Mouse (Mus musculus) right cerebral cortex, postnatal 14 days (tissue): ENCODE results near the gene H2-Q4.
"Not testable (repeated sequence)": the region's sequence is repeated elsewhere in the genome, so short reads cannot be mapped to it uniquely, and the experiment has no call there.

Experiments
- DNase-seq: peaks from one replicate; pipeline ENCODE4 v3.0.0; 2022

The H2-Q4 gene

DNA sequence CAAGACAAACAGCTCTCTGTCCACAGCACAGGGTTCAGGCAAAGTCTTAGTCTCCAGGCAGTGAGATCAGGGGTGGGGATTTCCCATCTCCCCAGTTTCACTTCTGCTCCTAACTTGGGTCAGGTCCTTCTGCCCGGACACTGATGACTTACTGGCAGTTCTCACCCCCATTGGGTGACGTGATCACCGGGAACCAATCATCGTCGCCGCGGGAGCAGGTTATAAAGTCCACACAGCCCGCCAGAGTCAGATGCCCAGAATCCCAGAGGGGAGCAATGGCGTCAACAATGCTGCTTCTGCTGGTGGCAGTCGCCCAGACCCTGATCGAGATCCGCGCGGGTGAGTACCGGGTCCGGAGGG lies at the start of gene H2-Q4:
H2-Q4 (plus strand) TSS at position 249 of the 360 bp plus-strand sequence.
- DNase-seq: peak; percentile 80

- not testable (repeated sequence) for DNase-seq
Observed at GRCm38 (mm10) chr17:35329714-35330113, 49.7 kb upstream of the H2-Q4 start.

DNA sequence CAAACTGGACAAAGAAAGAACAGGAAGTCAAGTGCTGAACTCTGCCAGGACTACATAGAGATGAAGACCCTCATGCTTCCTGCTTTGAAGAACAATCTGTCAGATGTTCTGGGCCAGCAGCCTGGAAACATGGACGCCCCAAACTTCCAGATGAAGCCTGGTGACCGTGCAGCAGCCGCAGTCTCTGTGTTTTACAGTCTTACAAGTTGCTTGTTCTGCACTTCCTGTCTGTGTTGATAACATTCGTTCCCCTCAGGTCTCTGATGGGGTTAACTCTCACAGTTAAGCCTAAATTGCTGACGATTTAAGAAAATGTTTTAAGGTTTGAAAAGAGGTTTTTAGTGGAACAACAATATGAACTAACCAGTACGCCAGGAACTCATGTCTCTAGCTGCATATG lies 47.9 kb upstream of the H2-Q4 start:
- not testable (repeated sequence) for DNase-seq

GRCm38 (mm10) chr17:35342071-35342671 lies 37.2 kb upstream of the H2-Q4 start, which contains the start of gene H2-Q2:
Gene H2-Q2, plus strand, starts transcription at chr17:35342242.
- DNase-seq: no peak

- DNase-seq: peak; percentile 9
Observed at GRCm38 (mm10) chr17:35342711-35343476, 36.5 kb upstream of the H2-Q4 start.

- not testable (repeated sequence) for DNase-seq
Observed at GRCm38 (mm10) chr17:35347659-35348058, 31.8 kb upstream of the H2-Q4 start.

DNA sequence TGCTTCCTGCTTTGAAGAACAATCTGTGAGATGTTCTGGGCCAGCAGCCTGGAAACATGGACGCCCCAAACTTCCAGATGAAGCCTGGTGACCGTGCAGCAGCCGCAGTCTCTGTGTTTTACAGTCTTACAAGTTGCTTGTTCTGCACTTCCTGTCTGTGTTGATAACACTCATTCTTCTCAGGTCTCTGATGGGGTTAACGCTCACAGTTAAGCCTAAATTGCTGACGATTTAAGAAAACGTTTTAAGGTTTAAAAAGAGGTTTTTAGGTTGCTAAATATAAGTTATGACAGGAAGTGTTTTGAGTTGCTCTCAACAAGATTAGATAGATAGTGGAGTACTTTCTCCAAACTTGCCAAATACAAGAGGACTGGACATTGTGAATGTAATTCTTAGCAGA lies 26.1 kb upstream of the H2-Q4 start:
- not testable (repeated sequence) for DNase-seq

- DNase-seq: no peak
Observed at GRCm38 (mm10) chr17:35354071-35354470, 25.3 kb upstream of the H2-Q4 start.

GRCm38 (mm10) chr17:35357086-35357485 lies 22.3 kb upstream of the H2-Q4 start:
- DNase-seq: no peak

DNA sequence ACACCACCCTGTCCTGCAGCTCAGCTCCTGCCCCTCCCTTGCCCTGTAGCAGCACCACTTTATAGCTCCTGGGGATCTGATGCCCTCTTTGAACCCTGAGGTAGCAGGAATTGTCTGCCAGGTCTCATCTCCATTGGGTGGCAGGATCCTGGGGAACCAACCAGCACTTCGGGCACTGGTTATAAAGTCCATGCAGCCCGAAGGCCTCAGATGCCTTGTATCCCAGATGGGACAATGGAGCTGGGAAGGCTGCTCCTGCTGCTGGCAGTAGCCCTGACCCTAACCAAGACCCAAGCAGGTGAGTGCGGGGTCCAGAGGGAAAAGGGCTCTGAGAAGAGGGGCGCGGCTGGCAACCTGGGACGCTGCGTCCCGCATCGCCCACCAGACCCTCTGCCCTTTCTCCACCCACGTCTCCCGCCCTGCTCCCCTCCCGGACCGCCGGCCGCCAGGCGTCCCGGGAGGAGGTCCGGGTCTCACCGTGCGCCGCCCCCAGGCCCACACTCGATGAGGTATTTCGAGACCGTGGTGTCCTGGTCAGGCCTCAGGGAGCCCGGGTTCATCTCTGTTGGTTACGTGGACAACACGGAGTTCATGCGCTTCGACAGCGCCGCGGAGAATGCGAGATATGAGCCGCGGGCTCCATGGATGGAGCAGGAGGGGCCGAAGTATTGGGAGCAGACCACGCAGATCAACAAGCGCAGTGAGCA lies 20.5 kb upstream of the H2-Q4 start:
- DNase-seq: no peak

DNA sequence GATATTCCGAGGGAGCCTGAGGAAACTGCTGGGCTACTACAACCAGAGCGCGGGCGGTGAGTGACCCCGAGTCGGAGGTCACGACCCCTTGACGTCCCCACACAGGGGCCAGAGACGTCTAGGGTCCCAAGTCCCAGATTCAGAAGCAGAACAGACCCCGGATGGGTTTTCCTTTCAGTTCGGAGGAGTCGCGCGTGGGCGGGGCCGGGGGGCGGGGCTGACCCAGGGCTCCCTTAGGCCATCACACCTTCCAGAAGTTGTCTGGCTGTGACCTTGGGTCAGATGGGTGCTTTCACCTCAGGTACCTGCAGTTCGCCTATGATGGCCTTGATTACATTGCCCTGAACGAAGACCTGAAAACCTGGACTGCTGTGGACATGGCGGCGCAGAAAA lies 20.0 kb upstream of the H2-Q4 start:
- no peak for DNase-seq

DNA sequence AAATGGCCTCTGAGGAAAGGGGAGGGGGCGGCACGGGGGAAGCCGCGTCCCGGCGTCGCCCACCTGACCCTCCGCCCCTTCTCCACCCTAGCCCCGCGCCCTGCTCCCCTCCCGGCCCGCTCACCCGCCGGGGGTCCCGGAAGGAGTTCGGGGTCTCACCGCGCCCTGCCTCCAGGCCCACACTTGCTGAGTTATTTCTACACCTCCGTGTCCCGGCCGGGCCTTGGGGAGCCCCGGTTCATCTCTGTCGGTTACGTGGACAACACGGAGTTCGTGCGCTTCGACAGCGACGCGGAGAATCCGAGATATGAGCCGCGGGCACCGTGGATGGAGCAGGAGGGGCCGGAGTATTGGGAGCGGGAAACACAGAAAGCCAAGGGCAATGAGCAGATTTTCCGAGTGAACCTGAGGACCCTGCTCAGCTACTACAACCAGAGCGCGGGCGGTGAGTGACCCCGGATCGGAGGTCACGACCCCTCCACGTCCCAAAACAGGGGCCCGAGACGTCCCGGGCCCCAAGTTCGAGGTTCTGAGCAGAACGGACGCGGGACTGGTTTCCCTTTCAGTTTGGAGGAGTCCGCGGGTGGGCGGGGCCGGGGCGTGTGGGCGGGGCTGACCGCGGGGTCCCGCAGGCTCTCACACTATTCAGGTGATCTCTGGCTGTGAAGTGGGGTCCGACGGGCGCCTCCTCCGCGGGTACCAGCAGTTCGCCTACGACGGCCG lies 473 bp downstream of the H2-Q4 start:
- no peak for DNase-seq

- peak; percentile 32 for DNase-seq
Observed at GRCm38 (mm10) chr17:35389796-35390195, 10.4 kb downstream of the H2-Q4 start.

GRCm38 (mm10) chr17:35392671-35393070 lies 13.3 kb downstream of the H2-Q4 start:
- DNase-seq: not testable (repeated sequence)

DNA sequence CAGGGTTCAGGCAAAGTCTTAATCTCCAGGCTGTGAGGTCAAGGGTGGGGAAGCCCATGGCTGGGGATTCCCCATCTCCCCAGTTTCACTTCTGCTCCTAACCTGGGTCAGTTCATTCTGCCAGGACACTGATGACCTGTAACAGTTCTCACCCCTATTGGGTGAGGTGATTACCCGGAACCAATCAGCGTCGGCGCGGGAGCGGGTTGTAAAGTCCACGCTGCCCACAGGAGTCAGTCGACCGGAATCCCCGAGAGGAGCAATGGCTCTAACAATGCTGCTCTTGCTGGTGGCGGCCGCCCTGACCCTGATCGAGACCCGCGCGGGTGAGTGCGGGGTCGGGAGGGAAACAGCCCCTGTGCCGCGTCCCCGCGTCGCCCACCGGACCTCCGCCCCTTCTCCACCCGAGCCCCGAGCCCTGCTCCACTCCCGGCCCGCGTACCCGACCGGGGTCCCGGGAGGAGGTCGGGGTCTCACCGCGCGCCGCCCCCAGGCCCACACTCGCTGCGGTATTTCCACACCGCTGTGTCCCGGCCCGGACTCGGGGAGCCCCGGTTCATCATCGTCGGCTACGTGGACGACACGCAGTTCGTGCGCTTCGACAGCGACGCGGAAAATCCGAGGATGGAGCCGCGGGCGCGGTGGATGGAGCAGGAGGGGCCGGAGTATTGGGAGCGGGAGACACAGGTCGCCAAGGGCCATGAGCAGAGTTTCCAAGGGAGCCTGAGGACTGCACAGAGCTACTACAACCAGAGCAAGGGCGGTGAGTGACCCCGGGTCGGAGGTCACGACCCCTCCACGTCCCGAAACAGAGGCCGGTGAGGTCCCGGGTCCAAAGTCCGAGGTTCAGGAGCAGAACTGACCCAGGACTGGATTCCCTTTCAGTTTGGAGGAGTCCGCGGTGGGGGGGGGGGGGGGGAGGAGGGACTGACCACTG lies 14.7 kb downstream of the H2-Q4 start:
- DNase-seq: not testable (repeated sequence)

GRCm38 (mm10) chr17:35396956-35397355 lies 17.5 kb downstream of the H2-Q4 start:
- not testable (repeated sequence) for DNase-seq

DNA sequence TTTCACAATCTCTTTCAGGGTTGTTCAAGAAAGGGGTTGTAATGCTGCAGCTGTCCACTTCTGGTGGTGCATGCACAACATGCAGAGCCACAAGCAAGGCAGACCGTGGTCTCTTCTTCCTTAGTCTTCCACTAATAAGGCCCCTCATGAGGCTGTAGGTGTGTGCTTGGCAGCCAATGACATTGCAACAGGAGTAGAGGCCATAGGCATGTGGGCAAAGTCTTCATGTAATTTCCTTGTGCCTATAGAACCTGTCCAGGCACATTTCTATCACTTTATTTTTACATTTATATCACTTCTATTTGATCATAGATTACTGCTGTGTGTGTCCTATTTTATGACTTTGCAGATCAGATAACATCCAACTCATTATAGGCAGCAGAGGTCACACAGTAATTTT lies 33.6 kb downstream of the H2-Q4 start:
- DNase-seq: not testable (repeated sequence)

DNA sequence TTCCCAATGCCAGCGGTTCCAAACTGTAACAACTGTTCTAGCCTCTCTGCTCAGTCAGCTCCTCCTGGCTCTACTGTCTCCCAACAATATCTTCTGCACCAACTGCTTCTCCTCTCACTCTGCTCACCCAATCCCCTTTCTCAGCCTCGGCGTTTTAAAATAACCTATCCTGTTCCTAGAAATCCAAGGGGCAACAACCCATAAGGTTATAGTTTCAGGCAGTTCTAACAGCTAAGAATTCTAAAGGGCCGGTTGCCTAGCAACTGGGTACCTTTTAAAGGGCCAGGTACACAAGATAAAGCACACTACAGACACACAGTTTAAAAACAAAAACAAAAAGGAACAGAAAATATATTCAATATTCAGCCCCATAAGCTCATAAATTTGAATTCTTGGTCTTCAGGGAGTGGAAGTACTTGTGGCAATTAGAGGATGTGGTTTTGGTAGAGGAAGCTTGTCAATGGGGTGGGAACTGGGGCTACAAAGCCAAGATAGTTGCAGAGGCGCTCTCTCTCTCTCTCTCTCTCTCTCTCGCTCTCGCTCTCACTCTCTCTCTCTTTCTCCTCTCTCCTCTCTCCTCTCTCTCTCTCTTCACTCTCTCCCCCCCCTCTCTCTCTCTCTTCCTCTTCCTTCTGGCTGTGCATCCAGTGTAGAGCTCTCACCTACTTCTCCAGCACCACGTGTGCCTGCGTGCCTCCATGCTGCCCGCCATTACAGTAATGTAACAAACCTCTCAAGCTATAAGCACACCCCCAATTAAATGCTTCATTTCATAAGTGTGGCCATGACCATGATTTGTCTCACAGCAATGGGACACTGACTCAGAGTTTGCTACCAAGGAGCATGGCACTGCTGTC lies 36.1 kb downstream of the H2-Q4 start:
- not testable (repeated sequence) for DNase-seq

- no peak for DNase-seq
Observed at GRCm38 (mm10) chr17:35418772-35419171, 39.4 kb downstream of the H2-Q4 start.

DNA sequence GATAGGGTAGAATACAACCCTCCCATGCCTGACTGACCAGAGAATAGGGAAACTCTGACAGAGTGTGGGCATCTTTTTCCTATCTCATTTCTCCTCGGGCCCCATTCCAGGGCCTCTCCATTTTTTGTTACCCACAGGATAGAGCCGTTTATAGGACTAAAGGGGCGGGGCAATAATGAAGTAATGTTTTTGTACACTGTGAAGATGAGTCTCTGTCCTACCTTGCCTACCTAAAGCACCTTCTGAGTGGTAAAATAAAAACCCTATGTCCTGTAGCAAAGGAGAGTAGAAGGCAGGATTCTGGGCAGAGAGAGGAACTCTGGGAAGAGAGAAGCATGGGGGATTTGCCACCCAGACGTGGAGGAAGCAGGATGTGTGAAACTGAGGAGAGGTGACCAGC lies 40.1 kb downstream of the H2-Q4 start:
- DNase-seq: not testable (repeated sequence)
